Mouse (Mus musculus): ENCODE results near the gene Aoc3.
A peak's percentile ranks its signal among the peaks of the same experiment; 100 is the strongest.
"Not testable (repeated sequence)": the region's sequence is repeated elsewhere in the genome, so short reads cannot be mapped to it uniquely, and the experiment has no call there.

Aoc3 gene

GRCm38 (mm10) chr11:101328941-101329635, 1.3 kb upstream of the Aoc3 start:
- DNase-seq: peak; percentile 37

GRCm38 (mm10) chr11:101330961-101331360, 556 bp downstream of the Aoc3 start:
- not testable (repeated sequence) for DNase-seq

- no peak for DNase-seq
Measured at GRCm38 (mm10) chr11:101332537-101332936, 2.1 kb downstream of the Aoc3 start.

- no peak for DNase-seq
Measured at GRCm38 (mm10) chr11:101334023-101334422, 3.6 kb downstream of the Aoc3 start.

GRCm38 (mm10) chr11:101334516-101334915, 4.1 kb downstream of the Aoc3 start:
- no peak for DNase-seq

GRCm38 (mm10) chr11:101335685-101336084, 5.3 kb downstream of the Aoc3 start:
- DNase-seq: no peak

- no peak for DNase-seq
Measured at GRCm38 (mm10) chr11:101338123-101338760, 7.8 kb downstream of the Aoc3 start.

GRCm38 (mm10) chr11:101347083-101347775, 16.8 kb downstream of the Aoc3 start:
- DNase-seq: no peak

- no peak for DNase-seq
Measured at GRCm38 (mm10) chr11:101348774-101349173, 18.4 kb downstream of the Aoc3 start.

- no peak for DNase-seq
Measured at GRCm38 (mm10) chr11:101349216-101349615, 18.8 kb downstream of the Aoc3 start.

GRCm38 (mm10) chr11:101351100-101351720, 20.8 kb downstream of the Aoc3 start:
- DNase-seq: no peak

GRCm38 (mm10) chr11:101351721-101352111, 21.3 kb downstream of the Aoc3 start:
- no peak for DNase-seq

GRCm38 (mm10) chr11:101353436-101353835, 23.0 kb downstream of the Aoc3 start:
- no peak for DNase-seq

- DNase-seq: no peak
Measured at GRCm38 (mm10) chr11:101354438-101355010, 24.1 kb downstream of the Aoc3 start.

GRCm38 (mm10) chr11:101355916-101356315, 25.5 kb downstream of the Aoc3 start:
- DNase-seq: no peak

- no peak for DNase-seq
Measured at GRCm38 (mm10) chr11:101357505-101358182, 27.2 kb downstream of the Aoc3 start.

- no peak for DNase-seq
Measured at GRCm38 (mm10) chr11:101359776-101360175, 29.4 kb downstream of the Aoc3 start.

- DNase-seq: no peak
Measured at GRCm38 (mm10) chr11:101360651-101361113, 30.3 kb downstream of the Aoc3 start.

- no peak for DNase-seq
Measured at GRCm38 (mm10) chr11:101364531-101364931, 34.1 kb downstream of the Aoc3 start.

GRCm38 (mm10) chr11:101367326-101367935, 37.0 kb downstream of the Aoc3 start, which contains the start of gene G6pc:
Gene G6pc, plus strand, starts transcription at chr11:101367561.
- no peak for DNase-seq

GRCm38 (mm10) chr11:101370141-101370540, 39.7 kb downstream of the Aoc3 start:
- DNase-seq: no peak

GRCm38 (mm10) chr11:101374421-101374938, 44.1 kb downstream of the Aoc3 start:
- DNase-seq: no peak

Measured in right cerebral cortex, adult 18-20 months (tissue).